Mouse (Mus musculus): ENCODE measurements around the gene Wfdc3. TPM values are rescaled to one million over a fixed set of nuclear protein-coding genes. Genes with fewer than 3 reads are reported as not detected.
"Not testable (repeated sequence)": the region's sequence is repeated elsewhere in the genome, so short reads cannot be mapped to it uniquely, and the experiment has no call there.

The Wfdc3 gene
- total RNA-seq, 4 experiments from 2014 or later: 0.31 to 0.71 (median 0.49) TPM

DNA sequence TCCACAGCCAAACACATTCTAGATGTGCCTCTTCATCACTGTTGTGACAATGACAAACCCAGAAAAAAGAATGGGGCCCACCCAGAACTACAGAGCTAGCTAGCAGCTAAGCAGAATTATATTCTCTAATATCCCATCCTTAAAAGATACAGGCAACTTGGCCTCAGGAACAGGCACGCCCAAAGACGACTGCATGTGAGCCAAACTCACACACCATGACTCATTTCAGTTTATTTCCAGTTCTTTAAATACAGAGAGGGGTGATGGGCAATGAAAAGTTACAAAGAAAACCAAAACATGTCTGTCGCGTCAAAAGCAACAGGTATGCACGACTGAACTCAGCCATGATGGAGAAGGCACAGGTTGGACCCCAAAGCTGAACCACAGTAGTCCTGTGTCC lies 10.3 kb downstream of the Wfdc3 start:
- no peak for DNase-seq

DNA sequence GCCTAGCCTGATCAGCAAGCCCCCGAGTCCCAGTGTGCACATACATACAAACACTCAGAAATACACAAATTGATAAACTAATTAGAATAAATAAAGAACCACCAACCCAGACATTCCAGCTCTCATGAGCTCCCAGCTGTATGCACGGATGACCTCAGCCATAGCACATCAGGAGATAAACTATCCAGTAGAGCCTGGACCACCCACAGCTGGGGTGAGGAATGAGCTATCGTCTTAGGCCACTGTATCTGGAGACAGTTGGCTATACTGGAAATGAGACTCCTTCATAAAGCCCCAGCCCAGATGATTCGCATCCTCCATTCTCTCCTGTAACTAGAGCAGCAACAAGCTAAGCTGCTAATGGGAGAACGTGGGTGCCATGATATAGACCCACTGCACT lies 10.9 kb downstream of the Wfdc3 start:
- no peak for DNase-seq

DNA sequence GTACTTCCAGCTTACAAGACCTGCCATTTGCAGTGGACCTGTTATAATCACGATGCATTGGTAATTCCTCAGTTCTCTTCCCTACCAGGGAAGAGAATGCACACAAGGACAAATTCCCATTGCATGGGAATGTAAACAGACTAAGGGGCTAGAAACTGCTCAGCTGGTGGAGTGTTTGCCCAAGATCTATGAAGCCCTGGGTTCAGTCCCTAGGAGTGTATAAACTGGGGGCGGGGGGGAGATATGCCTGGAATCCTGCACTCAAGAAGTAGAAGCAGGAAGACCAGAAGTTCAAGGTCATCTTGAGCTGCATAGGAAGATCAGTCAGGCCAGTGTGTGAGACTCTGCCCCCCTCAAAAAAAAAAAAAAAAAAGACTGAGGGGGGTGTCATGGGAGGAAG lies 12.5 kb downstream of the Wfdc3 start:
- DNase-seq: no peak

DNA sequence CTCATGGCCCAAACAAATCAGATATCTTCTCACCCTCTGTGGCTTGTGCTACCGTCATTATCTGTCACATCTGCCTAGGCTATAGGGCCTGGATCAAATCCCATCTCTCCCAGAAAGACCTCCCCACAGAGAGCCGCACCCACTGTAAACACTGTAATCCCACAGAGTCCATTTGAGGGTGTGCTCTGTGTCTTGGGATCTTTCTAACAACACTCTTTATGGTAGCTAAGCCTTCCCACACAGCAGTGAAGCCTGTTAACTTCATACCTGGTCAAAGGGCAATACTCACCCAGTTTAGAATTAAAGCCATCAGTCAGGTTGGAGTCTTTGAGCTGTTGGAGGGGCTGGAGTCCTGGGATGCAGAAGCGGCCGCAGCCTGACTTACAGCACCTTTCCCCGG lies 14.0 kb downstream of the Wfdc3 start:
- DNase-seq: no peak

DNA sequence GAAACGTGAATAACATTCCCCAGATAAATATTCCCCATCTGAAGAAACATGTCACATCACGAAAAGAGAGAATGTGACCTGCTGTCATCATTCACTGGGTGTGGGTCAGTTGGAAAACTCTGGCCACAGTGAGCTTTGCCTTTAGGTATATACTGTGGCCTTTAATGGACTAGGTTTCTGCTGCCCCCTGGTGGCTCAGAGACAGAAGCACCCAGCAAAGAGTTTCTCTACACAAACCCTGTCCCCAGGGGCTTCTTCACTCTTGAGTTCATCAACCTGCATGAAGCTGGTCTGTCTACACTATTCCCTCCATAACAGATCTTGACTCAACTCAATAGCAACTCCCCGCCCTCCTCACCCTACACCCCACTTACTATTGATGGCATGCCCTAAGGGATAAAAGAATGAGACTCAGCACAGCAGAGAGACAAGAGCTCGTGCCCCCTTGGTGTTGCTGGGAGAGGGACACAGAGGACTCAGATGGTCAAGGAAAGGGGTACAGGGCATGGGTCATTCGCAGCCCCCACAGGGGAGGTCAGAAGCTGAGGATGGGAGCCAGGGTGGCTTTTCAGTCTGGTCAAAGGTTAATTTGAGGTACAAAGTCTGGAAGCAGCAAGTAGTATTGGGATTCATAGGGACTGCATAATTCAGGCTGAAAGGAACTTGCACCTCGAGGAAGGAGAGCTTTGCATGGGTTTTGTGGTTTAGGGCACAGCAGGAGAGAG lies 19.7 kb downstream of the Wfdc3 start:
- DNase-seq: no peak

DNA sequence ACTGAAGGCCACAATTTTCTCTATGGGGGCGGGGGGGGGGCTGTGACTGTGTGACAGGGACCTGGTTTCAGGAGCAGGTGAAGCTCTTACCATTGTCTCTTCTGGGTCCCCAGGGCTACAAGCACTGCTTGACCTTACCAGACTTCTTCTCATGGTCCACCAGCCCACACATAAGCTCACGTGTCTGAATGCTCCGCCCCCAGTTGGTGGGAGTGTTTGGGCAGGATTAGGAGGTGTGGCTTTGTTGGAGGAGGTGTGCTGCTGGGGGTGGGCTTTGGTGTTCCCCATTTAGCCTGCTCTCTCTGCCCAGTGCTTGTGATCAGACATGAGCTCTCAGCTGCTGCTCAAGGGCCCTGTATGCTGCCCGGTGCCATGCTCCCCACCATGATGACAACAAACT lies 22.5 kb downstream of the Wfdc3 start:
- DNase-seq: no peak

DNA sequence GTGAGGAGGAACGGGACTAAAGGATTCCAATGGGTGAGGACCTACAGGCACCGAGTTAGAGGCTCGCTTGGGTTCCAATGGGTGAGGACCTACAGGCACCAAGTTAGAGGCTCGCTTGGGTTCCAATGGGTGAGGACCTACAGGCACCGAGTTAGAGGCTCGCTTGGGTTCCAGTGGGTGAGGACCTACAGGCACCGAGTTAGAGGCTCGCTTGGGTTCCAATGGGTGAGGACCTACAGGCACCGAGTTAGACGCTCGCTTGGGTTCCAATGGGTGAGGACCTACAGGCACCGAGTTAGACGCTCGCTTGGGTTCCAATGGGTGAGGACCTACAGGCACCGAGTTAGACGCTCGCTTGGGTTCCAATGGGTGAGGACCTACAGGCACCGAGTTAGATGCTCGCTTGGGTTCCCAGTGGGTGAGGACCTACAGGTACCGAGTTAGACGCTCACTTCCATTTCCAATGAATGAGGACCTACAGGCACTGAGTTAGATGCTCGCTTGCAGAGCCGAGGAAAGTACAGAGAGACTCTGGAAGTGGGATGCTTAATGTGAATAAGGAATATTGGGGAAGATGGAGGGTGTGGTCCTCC lies 29.4 kb downstream of the Wfdc3 start:
- DNase-seq: not testable (repeated sequence)

DNA sequence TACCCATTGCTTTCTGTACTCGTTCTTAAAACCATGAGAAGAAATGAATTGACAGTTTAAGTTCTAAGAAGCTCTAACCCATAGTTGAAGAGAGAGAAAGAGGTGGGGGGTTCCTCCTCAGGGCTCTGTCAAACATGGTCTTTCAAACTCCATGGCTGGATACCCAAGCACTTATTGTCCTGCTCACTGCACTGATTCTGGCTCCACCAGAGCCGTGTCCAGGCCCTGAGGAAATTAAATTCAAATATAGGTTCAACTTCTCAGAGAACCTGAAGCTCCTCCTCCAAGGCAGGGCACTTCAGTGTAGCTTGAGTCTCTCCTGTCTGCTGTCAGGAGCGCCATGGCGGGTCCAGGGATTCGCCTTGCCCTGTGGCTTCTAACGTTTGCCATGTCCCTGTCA lies 30.7 kb downstream of the Wfdc3 start, which contains the start of gene Spint5:
Gene Spint5, plus strand, starts transcription at position 301 of the 400 bp plus-strand sequence.
- no peak for DNase-seq

DNA sequence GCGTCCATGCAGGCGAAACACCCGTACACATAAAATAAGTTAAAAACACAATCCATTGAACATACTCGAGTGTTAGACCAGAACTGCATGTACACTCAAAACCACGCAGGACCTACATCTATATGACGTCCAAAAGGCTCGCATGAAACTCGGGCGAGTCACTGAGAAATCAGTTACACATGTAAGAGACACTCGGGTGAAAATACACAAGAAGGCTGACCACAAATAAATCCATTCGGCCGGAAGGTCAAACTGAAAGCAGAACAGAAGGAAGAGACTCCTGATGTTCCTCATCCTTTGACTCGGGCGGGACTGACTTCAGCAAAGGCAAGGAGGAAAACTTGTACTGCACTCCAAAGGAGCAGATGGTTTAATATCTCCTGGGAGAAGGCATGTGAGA lies 39.7 kb downstream of the Wfdc3 start:
- DNase-seq: no peak

DNA sequence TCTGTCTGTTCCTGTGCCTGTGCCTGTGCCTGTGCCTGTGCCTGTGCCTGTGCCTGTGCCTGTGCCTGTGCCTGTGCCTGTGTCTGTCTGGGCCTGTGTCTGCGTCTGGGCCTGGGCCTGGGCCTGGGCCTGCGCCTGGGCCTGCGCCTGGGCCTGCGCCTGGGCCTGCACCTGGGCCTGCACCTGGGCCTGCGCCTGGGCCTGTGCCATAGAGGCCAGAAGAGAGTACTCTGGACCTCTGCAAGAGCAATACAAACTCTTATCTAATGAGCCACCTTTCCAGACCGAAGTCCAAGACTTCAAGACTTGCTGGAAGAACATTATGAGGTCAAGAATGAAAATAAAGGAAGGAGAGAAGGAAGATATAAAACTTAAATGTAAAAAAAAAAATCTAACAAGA lies 40.4 kb downstream of the Wfdc3 start:
- no peak for DNase-seq

DNA sequence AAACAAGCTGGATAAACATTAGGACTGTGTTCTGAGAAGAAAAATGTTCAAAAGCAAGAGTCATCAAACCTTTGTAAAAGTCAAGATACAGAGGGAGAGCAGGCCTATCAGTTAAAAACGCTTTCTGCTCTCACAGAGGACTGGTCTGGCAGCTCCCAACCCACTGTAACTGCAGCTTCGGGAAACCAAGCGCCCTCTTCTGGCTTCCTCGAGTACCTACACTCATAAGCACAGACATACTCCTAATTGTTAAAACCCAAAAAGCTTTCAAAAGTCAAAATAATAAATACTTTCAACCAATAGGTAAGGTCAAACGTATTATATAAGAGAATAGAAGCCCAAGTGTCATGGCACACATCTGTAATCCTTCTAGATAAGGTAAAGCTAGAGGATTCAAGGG lies 41.5 kb downstream of the Wfdc3 start:
- no peak for DNase-seq

DNA sequence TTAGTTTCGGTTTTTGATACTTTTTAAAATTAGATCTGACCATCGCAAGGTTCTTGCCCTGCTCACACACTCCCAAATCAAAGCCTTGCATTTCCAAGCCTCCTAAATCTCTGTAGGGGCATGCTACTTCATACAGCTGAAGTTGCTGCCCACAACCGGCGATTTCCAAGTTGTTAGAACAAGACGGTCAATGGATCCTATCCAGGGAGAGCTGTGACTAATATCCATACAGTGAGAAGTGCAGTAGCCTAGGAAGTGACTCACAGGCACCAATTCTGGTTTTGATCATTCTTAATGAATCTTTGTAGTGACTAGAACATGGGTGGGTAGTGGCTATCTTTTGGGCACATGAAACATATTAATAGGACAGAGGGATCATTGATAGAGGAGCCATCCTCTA lies 44.0 kb downstream of the Wfdc3 start:
- no peak for DNase-seq

DNA sequence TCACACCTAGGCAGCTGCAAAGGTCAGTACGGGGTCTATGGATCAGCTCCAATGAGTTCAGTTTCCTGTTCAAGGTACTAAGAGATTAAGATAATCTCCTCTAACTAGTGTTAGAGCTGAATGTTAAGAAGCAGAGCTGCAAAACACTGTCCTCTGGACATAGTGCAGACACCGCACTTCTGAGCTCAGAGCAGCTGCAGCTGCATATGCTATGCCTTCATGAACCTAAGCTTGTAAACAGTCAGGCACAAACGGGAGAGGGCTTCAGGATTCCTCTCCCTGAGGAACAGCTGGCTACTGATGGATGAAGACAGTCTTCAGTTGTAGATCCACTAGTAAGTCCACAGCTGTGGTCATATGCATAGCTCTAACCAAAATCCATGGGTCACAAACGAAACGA lies 44.8 kb downstream of the Wfdc3 start:
- no peak for DNase-seq

DNA sequence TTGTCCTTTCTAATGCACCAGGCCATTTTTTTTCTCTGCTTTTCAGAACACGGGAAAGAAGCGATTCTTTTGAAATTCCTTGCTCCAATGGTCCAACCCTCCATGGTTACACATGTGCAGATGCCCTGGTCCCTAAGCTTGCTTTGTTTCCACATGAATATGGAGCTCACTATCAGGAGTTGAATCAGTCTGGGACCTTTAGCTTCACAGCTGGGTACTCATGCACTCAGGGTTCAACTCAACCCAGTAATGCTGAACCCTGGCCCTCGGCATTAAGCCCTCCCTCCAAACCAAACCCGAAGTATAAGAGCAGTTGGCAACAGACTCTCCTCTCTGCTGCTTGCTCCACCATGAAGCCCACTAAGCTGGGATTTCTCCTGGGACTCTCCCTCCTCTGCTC lies 47.5 kb downstream of the Wfdc3 start, which contains the start of gene Spint4:
Gene Spint4, plus strand, starts transcription at position 301 of the 400 bp plus-strand sequence.
- no peak for DNase-seq

DNA sequence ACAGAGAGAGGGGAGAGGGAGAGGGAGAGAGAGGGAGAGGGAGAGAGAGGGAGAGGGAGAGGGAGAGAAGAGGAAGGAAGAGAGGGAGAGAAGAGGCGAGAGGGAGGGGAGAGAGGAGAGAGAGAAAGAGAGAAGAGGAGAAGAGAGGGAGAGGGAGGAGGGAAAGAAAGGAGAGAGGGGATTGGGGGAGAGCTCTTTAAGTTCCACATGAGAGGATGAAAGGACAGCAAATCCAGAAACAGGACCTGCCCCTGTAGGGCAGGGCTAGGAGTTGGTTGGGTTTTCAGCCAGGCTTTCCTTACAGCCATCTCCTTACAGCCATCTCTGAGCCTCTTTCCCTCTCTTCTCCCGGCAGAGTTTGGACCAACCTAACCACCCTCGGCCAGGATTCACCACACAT lies 60.9 kb downstream of the Wfdc3 start, which contains the start of gene Wfdc13:
Gene Wfdc13, plus strand, starts transcription at position 301 of the 400 bp plus-strand sequence.
- no peak for DNase-seq

Other genes with a start within 250 kb of the Wfdc3 start
- 10 to 100 TPM; 75.7 to 93.8 (median 88.6) TPM for gene Pigt, start 248.4 kb downstream of the Wfdc3 start, total RNA-seq (2022)
- not detected for gene Wfdc2, start 183.5 kb downstream of the Wfdc3 start, total RNA-seq (2022)
- not detected for gene Spint3, start 172.5 kb downstream of the Wfdc3 start, total RNA-seq (2022)
- gene Wfdc6a, start 160.5 kb downstream of the Wfdc3 start, total RNA-seq (2022): under 1 TPM; 0.38 to 0.77 (median 0.52) TPM
- gene Eppin, start 152.3 kb downstream of the Wfdc3 start, total RNA-seq (2022): not detected
- gene Wfdc6b, start 132.4 kb downstream of the Wfdc3 start, total RNA-seq (2022): not detected
- under 1 TPM in 2 of 4 experiments, not detected in 2; 0.35 to 0.89 TPM for gene Wfdc8, start 132.3 kb downstream of the Wfdc3 start, total RNA-seq (2022)
- not detected for gene Wfdc16, start 107.1 kb downstream of the Wfdc3 start, total RNA-seq (2022)
- not detected for gene Wfdc10, start 89.9 kb downstream of the Wfdc3 start, total RNA-seq (2022)
- not detected for gene Wfdc9, start 89.3 kb downstream of the Wfdc3 start, total RNA-seq (2022)
- not detected for gene Wfdc11, start 71.8 kb downstream of the Wfdc3 start, total RNA-seq (2022)
- not detected for gene Wfdc13, start 60.8 kb downstream of the Wfdc3 start, total RNA-seq (2022)
- not detected for gene Spint4, start 47.4 kb downstream of the Wfdc3 start, total RNA-seq (2022)
- not detected for gene Spint5, start 30.6 kb downstream of the Wfdc3 start, total RNA-seq (2022)
- gene Dnttip1, start 52 bp upstream of the Wfdc3 start, total RNA-seq (2022): 10 to 100 TPM; 35.2 to 52.1 (median 46.1) TPM
- 1 to 10 TPM; 1.1 to 5.1 (median 2.0) TPM for gene Ube2c, start 24.0 kb upstream of the Wfdc3 start, total RNA-seq (2022)
- gene Tnnc2, start 34.0 kb upstream of the Wfdc3 start, total RNA-seq (2022): not detected
- gene Snx21, start 39.9 kb upstream of the Wfdc3 start, total RNA-seq (2022): 10 to 100 TPM; 34.5 to 58.3 (median 46.7) TPM
- gene Acot8, start 59.0 kb upstream of the Wfdc3 start, total RNA-seq (2022): 10 to 100 TPM; 32.9 to 46.5 (median 39.6) TPM
- 1 to 10 TPM; 4.0 to 6.7 (median 5.7) TPM for gene Zswim3, start 59.2 kb upstream of the Wfdc3 start, total RNA-seq (2022)
- 10 to 100 TPM; 11.1 to 15.3 (median 13.4) TPM for gene Zswim1, start 76.8 kb upstream of the Wfdc3 start, total RNA-seq (2022)
- gene Spata25, start 82.6 kb upstream of the Wfdc3 start, total RNA-seq (2022): under 1 TPM in 2 of 4 experiments, not detected in 2; 0.51 to 0.86 TPM
- gene Ctsa, start 86.9 kb upstream of the Wfdc3 start, total RNA-seq (2022): 100 to 1,000 TPM; 103 to 166 (median 137) TPM
- gene Neurl2, start 87.5 kb upstream of the Wfdc3 start, total RNA-seq (2022): 1 to 10 TPM in 3 of 4 experiments, under 1 TPM in 1; 0.90 to 4.9 (median 3.1) TPM
- 10 to 100 TPM; 26.0 to 57.3 (median 35.5) TPM for gene Pltp, start 111.8 kb upstream of the Wfdc3 start, total RNA-seq (2022)
- gene Pcif1, start 133.4 kb upstream of the Wfdc3 start, total RNA-seq (2022): 10 to 100 TPM; 49.4 to 74.0 (median 65.6) TPM
- gene Zfp335, start 165.8 kb upstream of the Wfdc3 start, total RNA-seq (2022): 10 to 100 TPM; 17.3 to 26.7 (median 20.3) TPM
- gene Mmp9, start 194.8 kb upstream of the Wfdc3 start, total RNA-seq (2022): 1 to 10 TPM in 1 of 4 experiments, under 1 TPM in 3; 0.49 to 1.4 (median 0.84) TPM
- 10 to 100 TPM in 3 of 4 experiments, 1 to 10 TPM in 1; 6.7 to 18.3 (median 14.0) TPM for gene Slc12a5, start 214.9 kb upstream of the Wfdc3 start, total RNA-seq (2022)